Mouse (Mus musculus) megakaryocyte, adult 5-6 weeks (primary cell): ENCODE data around the gene Slc30a1. TPM values are rescaled to one million over a fixed set of nuclear protein-coding genes. Genes with fewer than 3 reads are reported as not detected.

Source experiments
- ATAC-seq: 2 replicates; pipeline ENCODE4 v1.8.0; 2016; ENCODE audit warnings: mild to moderate bottlenecking, inconsistent platforms; ENCODE audit not compliant: poor library complexity, severe bottlenecking
- total RNA-seq, 2 experiments: library from RNA; stranded (forward) in 1 of 2; stranded (reverse) in 1 of 2; fragments of 153-499, 151-499 nt in 1 of 2; fragments of 221-1000, 200-1000 nt in 1 of 2; gene quantifications; 2 replicates each; pipeline versions ENCODE4 v1.2.3 to v1.2.4; 2015 to 2017

Gene Slc30a1
- total RNA-seq, 2 experiments from 2014 or later = 10.1 to 12.1 TPM

- no peak for ATAC-seq
Observed at GRCm38 (mm10) chr1:191894857-191895256, 11.7 kb upstream of the Slc30a1 start.

GRCm38 (mm10) chr1:191896806-191897552 lies 9.6 kb upstream of the Slc30a1 start:
- no peak for ATAC-seq

- ATAC-seq = peak; percentile 50
Observed at GRCm38 (mm10) chr1:191905637-191906533, 682 bp upstream of the Slc30a1 start.

- ATAC-seq = peak; percentile 54
Observed at GRCm38 (mm10) chr1:191907431-191907810, 854 bp downstream of the Slc30a1 start.

GRCm38 (mm10) chr1:191908906-191909305 lies 2.3 kb downstream of the Slc30a1 start:
- no peak for ATAC-seq

- no peak for ATAC-seq
Observed at GRCm38 (mm10) chr1:191909316-191909715, 2.7 kb downstream of the Slc30a1 start.

- no peak for ATAC-seq
Observed at GRCm38 (mm10) chr1:191910646-191911045, 4.1 kb downstream of the Slc30a1 start.

- no peak for ATAC-seq
Observed at GRCm38 (mm10) chr1:191911067-191911668, 4.6 kb downstream of the Slc30a1 start.

- ATAC-seq = no peak
Observed at GRCm38 (mm10) chr1:191914647-191915046, 8.1 kb downstream of the Slc30a1 start.

- no peak for ATAC-seq
Observed at GRCm38 (mm10) chr1:191915586-191915985, 9.0 kb downstream of the Slc30a1 start.

GRCm38 (mm10) chr1:191916876-191917275 lies 10.3 kb downstream of the Slc30a1 start:
- peak; percentile 83 for ATAC-seq

GRCm38 (mm10) chr1:191919336-191919735 lies 12.8 kb downstream of the Slc30a1 start:
- no peak for ATAC-seq

- ATAC-seq = no peak
Observed at GRCm38 (mm10) chr1:191921701-191922100, 15.1 kb downstream of the Slc30a1 start.

- no peak for ATAC-seq
Observed at GRCm38 (mm10) chr1:191925496-191925895, 18.9 kb downstream of the Slc30a1 start.

- ATAC-seq = no peak
Observed at GRCm38 (mm10) chr1:191926681-191927080, 20.1 kb downstream of the Slc30a1 start.

- no peak for ATAC-seq
Observed at GRCm38 (mm10) chr1:191928345-191928744, 21.8 kb downstream of the Slc30a1 start.

- ATAC-seq = no peak
Observed at GRCm38 (mm10) chr1:191929065-191929464, 22.5 kb downstream of the Slc30a1 start.

- no peak for ATAC-seq
Observed at GRCm38 (mm10) chr1:191929897-191930524, 23.4 kb downstream of the Slc30a1 start.

GRCm38 (mm10) chr1:191930525-191931105 lies 24.0 kb downstream of the Slc30a1 start:
- no peak for ATAC-seq

- ATAC-seq = no peak
Observed at GRCm38 (mm10) chr1:191932286-191932985, 25.9 kb downstream of the Slc30a1 start.
